Mouse (Mus musculus) lung, adult 18-20 months (tissue): Measurements from ENCODE around the gene Dlx1.

Experiments
- DNase-seq, 2 experiments: peaks; one replicate each; pipeline ENCODE4 v3.0.0; 2022; ENCODE audit warnings: mixed read lengths in 2 of 2

The Dlx1 gene

DNA sequence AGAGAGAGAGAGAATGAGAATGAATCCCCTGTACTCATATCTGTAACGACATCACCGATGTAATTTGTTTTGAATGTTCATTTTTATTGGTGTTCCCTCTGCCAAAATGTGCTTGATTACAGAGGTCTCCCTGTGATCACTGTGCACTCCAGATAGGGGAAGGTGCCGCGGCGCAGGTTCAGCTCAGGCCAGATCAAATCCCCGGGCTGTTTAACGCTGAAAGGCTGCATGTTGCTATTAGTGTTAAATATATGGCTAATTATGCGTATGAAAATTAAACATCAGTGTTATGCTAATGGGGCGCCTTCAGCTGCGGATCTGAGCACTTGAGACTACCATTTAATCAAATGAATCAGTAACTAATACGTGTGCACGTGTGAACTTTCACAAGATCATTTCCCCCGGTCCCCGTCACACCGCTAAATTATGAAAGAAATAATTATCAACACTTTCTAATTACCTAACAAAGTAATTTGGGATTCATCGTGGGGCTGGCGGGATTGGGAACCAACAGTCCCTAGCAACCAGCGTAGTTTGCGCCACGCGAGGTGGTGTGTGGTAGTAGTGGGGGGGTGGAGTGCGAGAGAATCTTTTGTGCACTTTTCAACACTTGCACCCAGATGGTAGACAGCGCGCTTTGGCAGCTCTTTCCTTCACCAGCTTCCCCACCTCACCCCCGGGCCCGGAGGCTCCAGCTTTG lies at the start of gene Dlx1:
Gene Dlx1, plus strand, starts transcription at position 100 of the 700 bp plus-strand sequence.
- no peak for DNase-seq

GRCm38 (mm10) chr2:71479917-71480316 lies 48.0 kb upstream of the Dlx1 start:
- no peak for DNase-seq

GRCm38 (mm10) chr2:71481825-71482224 lies 46.1 kb upstream of the Dlx1 start:
- no peak for DNase-seq

GRCm38 (mm10) chr2:71483046-71483716 lies 44.7 kb upstream of the Dlx1 start:
- no peak for DNase-seq

DNA sequence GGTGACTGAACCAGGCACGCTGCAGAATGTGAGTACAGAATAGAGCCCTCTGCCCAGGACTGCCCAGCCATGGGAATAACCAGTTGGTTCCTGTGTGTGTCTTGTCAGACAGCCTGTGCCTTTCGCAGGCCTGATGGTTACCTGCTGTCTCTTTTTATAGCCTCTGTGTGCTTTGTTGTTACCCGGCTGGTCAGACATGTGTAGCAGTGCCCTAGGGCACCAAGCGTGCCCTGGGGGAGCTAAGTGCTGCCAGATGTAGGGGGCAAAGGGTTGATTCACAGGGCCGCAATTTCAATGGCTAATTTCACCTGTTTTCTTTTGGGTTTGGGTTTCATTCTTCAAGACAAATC lies 44.2 kb upstream of the Dlx1 start:
- no peak for DNase-seq

DNA sequence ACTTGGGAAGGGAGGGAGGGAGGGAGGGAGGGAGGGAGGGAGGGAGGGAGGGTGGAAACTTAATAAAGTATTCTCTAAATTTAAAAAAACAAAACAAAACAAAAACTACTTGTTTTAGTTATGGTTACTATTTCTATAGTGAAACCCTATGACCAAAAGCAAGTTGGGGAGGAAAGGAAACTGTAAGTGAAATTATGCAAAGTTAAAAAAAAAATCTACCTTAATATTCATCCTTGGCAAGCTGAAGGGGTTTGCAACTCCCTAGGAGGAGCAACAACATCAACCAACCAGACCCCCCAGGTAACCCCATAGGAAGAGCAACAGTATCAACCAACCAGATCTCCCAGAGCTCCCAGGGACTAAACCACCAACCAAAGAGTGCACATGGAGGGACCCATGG lies 36.6 kb upstream of the Dlx1 start:
- no peak for DNase-seq

- DNase-seq = no peak
Observed at GRCm38 (mm10) chr2:71493161-71493683, 34.7 kb upstream of the Dlx1 start.

GRCm38 (mm10) chr2:71494503-71494902 lies 33.4 kb upstream of the Dlx1 start:
- DNase-seq = no peak

- DNase-seq = no peak
Observed at GRCm38 (mm10) chr2:71494971-71495370, 32.9 kb upstream of the Dlx1 start.

GRCm38 (mm10) chr2:71497175-71497574 lies 30.7 kb upstream of the Dlx1 start:
- DNase-seq = no peak

GRCm38 (mm10) chr2:71499276-71500230 lies 28.4 kb upstream of the Dlx1 start:
- peak in 1 of 2 experiments; percentile 30 for DNase-seq

DNA sequence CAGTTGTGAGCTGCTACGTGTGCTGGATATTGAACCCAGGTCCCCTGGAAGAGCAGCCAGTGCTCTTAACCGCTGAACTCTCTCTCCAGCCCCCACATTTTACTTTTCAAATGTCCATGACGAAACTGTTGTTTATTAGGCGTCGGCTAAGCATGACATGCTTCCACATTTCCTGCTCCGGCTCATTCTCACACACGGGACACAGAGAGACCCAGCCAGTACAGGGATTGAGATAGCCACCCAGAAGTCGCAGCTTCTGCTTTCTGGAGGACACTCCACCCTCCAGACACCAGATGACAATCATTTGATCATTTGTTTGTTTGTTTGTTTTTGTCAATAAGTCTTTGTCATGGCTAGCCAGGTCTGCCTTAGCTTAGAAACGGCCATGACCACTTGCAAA lies 23.1 kb upstream of the Dlx1 start:
- DNase-seq = no peak

DNA sequence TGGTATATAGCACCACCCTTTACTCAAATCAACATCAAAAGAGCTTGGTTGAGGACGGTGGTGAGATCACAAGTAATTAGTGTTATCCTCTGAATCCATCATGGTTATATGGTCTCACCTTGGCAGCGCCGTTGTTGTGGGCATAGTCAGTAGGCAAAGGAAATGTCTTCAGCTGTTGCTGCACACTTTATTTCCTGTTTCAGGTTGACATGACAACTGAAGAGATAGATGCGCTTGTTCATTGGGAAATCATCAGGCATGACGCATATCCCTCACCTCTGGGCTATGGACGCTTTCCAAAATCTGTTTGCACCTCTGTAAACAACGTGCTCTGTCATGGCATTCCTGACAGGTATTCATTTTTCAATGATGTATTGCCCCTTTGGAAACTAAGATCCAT lies 16.7 kb upstream of the Dlx1 start:
- DNase-seq = no peak

- no peak for DNase-seq
Observed at GRCm38 (mm10) chr2:71512326-71512725, 15.6 kb upstream of the Dlx1 start.

DNA sequence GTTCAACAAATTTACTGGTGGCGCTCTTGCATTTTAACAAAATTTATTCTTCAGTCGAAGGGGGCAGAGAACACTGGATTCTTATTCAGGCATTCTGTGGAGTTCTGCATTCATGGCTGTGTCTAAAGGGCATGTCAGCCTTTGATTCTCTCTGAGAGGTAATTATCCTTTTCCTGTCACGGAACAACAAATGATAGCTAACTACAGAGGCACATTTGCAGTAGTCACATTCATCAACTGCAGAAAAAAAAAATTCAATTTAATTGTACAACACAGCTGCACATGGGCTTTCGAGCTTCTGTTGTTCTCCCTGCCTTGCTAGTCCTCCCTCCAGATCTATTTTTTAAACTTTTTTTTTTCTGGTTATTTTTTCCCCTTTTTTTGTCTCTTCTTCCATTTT lies 10.9 kb upstream of the Dlx1 start:
- no peak for DNase-seq

DNA sequence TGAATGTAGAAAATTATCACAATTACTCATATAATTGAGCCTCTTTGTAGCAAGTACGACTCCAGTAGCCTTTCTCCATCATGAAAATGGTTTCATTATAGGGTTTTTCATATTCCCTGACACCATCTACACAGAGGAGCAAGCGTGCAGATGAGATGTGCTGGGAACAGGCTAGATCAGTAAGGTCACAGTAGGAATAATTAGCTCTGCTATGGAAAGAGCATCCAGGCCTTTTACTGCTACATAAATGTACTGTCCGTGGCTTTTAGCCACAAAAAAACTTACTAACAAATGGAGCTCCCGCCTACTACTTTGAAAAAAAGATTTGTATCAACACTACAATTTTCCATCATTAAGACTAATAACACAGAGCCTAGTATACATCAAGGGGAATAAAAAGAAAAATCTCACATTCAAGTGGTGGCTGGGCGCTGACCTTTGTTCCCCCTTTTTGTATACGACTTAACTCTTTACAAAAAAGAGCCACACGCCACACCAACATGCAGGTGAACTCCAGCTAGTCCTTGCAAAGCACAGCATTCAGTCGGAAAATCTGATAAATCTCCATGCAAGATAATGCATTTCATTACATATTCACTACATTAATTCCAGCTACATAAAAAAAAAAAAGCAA lies 10.3 kb upstream of the Dlx1 start:
- no peak for DNase-seq

GRCm38 (mm10) chr2:71522871-71523270 lies 5.0 kb upstream of the Dlx1 start:
- DNase-seq = no peak

DNA sequence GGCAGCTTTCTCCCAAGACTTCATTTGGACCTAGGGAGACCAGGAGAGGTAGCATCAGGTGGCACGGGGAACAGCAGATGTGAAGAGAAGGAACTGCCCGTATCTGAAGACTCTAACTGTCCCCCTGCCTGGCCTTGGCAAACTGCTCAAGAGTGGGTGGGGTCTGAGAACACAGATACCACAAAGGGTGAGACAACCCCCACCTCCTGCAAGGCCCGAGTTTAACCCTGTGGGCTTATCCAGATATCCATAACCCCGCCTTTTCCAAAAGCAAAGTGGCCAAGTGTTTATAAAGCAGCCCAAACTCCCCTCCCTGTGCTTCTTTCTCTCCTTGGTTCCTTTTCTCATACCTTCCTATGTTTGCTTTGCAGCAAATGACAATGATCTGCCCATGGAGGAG lies 4.5 kb upstream of the Dlx1 start:
- no peak for DNase-seq

DNA sequence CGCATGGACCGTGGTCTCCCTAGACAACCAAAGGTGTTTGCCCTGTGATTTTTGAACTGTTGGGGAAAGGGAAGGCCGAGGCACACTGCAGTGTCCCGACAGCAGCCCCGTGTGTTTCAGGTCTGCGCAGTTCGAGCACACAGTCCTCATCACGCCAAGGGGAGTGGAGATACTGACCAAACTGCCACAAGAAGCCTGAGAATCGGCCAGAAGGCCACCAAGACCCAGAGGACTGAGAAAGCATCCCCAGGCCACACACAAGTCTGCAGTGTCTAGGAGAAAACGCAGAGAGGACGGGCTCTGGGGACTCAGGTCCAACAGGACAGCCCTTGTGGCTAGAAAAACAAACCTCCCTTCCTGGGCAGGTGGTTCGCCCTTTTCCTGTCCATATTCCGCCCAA lies 3.1 kb upstream of the Dlx1 start:
- no peak for DNase-seq

DNA sequence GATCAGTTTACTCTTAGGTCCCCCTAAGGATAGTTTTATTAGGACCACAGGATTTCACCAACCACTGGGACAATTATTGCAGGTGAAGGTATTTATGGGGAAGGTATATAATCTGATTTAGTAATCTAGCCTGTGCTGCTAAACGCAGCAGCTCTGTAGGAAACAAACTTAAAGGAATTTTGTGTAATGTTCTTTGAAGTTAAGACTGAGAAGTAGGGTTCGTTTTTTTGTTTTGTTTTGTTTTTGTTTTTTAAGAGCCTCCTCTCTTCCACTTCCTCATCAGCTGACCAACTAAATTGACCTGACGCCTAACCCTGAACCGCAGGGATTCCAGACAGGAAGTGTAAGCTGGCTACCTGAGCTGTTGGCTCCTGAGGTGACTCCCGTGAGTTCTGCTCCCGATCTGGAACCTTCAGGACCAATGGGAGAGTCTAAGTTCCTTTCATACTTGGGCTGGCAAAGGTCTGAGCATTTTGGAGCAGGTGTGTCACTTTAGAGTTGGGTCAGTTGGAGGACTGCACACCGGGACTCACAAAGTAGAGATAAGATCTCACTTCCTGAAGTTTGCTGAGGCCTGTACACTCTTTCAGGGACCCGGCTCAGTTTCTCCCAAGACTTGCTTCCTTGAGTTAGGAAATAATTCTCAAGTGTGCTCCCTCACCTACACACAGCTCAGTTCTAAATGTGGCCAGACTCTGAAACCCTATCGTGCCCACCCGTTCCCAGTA lies 1.2 kb upstream of the Dlx1 start:
- DNase-seq = no peak

GRCm38 (mm10) chr2:71527323-71528013 lies 445 bp upstream of the Dlx1 start:
- DNase-seq = no peak
